Mouse (Mus musculus): Measurements from ENCODE around the gene Akr1b7.
"Not testable (repeated sequence)": the region's sequence is repeated elsewhere in the genome, so short reads cannot be mapped to it uniquely, and the experiment has no call there.

Gene Akr1b7

GRCm38 (mm10) chr6:34412023-34412422 is at the start of gene Akr1b7:
Gene Akr1b7, plus strand, starts transcription at chr6:34412334.
- no peak for DNase-seq (ENCODE audit: low read depth, low spot score)

DNA sequence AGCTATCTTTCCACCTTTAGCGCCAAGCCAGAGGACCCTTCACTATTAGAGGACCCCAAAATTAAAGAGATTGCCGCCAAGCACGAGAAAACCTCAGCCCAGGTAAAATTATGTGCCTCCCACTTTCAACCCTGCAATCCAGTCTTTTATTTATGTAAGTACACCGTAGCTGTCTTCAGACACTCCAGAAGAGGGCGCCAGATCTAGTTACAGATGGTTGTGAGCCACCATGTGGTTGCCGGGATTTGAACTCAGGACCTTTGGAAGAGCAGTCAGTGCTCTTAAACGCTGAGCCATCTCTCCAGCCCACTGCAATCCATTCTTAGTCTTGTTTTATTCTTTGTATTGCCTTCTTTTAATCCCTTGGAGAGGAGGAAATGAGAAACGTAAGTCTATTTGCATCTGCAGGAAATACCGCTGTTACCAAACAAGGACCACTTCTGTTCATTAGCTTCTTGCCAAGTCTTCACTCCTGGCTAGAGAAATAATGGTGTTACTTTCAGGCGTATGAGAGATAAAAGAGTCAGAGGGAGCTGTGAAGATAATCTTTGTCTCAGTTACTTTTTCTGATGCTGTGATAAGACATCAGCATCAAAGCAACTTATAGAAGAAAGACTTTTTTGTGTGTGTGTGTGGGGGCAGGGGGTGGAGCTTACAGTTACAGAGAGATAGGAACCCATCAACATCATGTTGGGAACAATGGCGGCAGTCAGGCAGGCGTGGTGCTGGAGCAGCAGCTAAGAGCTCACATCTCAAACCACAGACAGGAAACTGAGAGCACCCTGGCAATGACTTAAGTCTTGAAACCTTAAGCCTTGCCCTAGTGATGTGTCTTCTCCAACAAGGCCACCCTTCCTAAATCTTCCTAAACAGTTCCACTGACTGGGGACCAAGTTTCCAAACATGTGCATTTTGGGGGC is 47.7 kb upstream of the Akr1b7 start:
- DNase-seq (ENCODE audit: low read depth, low spot score) = no peak

- no peak for DNase-seq (ENCODE audit: low read depth, low spot score)
Measured at GRCm38 (mm10) chr6:34367998-34368397, 44.1 kb upstream of the Akr1b7 start.

DNA sequence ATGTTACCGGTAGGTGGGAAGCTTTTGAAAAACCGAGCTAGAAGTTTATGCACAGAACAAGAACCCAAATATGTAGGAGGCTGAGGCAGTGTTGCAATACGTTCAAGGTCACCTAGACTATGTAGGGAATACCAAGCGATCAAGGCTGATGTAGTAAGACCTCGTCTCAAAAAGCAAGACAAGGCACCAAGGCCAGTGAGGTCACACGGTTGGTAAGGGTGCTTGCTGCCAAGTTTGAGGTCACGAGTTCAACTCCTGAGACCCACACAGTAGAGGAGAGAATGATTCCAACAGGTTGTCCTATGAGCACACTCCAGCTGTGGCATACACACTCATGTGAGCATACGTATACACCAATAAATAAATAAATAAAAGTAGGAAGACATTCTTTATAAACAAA is 42.1 kb upstream of the Akr1b7 start:
- DNase-seq (ENCODE audit: low read depth, low spot score) = no peak

GRCm38 (mm10) chr6:34371700-34372351 is 40.3 kb upstream of the Akr1b7 start:
- DNase-seq (ENCODE audit: low read depth, low spot score) = peak; percentile 87

DNA sequence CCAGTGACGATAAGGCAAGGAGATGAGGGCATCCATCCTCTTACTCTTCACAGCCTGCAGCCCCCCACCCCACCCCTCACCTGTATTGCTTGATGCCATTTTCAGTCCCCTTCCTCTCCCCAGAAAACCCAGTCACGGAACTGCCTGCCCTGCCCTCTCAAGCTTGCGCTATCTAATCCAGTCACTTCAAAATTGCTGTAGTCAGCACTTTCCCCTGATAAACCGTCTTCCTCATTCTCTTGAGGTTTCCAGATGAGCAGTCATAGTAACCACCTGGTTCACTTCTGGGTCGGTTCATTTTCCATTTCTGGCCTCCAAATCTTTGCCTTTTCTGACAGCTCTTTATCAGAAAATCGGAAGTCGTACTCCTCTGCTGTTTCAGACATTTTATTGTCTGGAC is 38.3 kb upstream of the Akr1b7 start:
- no peak for DNase-seq (ENCODE audit: low read depth, low spot score)

- DNase-seq (ENCODE audit: low read depth, low spot score) = not testable (repeated sequence)
Measured at GRCm38 (mm10) chr6:34375888-34376287, 36.2 kb upstream of the Akr1b7 start.

DNA sequence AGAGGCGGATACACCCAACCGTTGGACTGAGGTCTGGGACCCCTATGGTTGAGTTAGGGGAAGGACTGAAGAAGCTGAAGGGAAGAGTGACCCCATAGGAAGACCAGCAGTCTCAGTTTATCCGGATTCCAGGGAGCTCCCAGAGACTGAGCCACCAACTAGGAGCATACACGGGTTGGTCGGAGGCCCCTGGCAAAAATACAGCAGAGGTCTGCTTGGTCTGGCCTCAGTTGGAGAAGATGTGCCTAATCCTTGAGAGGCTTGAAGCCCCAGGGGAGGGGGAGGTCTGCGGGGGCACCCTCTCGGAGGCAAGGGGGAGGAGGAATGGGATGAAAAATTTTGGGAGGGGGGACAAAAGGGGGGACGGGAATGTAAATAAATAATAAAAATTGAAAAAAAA is 28.7 kb upstream of the Akr1b7 start:
- DNase-seq (ENCODE audit: low read depth, low spot score) = no peak

DNA sequence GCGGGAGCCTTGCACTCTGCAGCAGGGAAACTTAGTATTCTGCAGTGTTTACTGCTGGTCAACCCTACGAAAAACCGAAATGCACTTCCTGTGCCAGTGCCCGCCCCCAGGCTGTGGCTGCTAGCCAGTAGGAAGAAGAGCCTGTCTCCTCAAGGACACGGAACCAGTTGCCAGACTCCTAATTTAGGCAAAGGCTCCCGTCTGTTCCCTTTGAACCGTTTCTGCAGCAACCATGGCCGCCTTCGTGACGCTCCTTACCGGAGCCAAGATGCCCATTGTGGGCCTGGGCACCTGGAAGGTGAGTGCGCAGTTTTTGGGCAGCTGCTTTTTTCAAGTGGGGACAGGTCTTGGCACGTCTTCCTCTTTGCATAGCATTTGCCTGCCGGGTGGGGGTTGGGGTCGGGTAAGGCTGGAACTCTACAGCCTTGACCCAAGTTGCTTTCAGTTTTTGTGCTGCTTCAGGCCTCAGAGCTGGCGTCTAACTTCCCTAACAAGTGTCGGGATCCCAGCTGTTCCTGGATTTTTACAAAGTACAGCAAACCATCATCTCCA is 27.9 kb upstream of the Akr1b7 start, which contains the start of gene Akr1b10:
Gene Akr1b10, plus strand, starts transcription at position 109 of the 552 bp plus-strand sequence.
- peak; percentile 62 for DNase-seq (ENCODE audit: low read depth, low spot score)

GRCm38 (mm10) chr6:34384701-34385370 is 27.3 kb upstream of the Akr1b7 start:
- DNase-seq (ENCODE audit: low read depth, low spot score) = peak; percentile 39

DNA sequence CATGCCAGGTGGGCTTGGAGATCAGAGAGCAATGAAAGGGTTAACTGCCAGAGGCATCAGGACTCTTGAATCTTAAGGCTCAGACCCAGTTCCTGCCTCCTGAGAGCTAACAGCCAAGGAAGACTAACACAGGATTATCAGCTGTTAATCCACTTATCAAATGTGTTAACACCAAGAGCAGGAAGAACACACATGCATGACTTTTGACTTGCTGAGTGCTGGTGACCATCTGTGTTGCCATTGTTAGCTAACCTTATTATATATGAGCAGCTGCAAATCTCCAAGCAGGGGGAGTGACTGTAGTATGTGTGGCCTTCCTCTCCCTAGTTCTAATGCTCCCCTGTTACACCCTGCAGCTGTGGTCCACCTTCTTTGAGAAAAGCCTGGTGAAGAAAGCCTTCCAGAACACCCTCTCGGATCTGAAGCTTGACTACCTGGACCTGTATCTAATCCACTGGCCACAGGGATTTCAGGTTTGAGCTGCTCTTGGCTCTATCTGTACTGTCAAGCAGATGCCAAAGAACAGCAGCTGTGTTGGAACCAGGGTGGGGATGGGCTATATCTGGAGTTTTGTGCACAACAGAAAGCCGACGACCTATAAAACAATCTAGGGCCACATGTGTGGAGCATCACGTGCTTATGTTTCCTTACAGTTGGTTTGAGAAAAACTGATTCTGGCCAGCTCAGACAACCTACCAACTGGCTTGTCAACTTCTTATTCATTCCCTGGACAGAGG is 23.5 kb upstream of the Akr1b7 start:
- no peak for DNase-seq (ENCODE audit: low read depth, low spot score)

- no peak for DNase-seq (ENCODE audit: low read depth, low spot score)
Measured at GRCm38 (mm10) chr6:34395897-34396296, 16.2 kb upstream of the Akr1b7 start.

DNA sequence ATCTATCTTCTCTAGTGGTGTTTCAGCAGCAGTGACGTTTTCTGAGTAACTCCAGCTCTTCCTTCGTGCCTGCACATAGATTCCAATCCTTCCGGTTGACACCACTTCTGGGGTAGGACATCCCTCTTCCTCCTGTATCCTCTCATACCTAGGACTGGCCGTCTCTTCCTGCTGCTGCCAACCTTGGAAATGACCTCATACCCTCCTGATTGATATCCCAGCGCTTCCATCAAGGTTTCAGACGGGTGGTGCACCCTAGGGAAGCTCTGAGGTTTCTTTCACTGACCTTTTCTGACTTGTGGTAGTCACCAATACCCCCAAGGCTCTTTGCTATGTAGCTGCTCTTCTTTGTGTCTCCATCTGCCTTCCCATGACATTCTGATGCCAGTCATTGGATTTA is 13.7 kb upstream of the Akr1b7 start:
- no peak for DNase-seq (ENCODE audit: low read depth, low spot score)

GRCm38 (mm10) chr6:34399606-34400220 is 12.4 kb upstream of the Akr1b7 start:
- no peak for DNase-seq (ENCODE audit: low read depth, low spot score)

DNA sequence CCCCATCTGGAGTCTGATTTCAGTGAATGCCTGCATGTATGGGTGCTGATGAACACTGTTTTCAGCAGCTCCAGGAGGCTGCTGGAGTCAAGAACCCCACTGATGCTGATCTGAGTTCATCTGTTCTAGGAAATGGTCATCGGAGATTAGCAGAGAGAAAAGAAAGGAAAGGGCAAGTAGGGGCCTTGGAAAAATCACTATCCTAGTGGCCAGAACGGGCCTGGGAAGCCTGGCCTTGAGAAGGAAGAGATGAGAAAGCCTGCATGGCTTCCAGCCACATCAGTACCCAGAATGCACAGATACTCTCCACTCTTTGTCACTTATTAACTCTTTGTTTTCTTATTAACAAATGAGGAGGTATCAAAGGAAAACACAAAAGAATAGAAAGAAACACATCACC is 11.4 kb upstream of the Akr1b7 start:
- no peak for DNase-seq (ENCODE audit: low read depth, low spot score)

DNA sequence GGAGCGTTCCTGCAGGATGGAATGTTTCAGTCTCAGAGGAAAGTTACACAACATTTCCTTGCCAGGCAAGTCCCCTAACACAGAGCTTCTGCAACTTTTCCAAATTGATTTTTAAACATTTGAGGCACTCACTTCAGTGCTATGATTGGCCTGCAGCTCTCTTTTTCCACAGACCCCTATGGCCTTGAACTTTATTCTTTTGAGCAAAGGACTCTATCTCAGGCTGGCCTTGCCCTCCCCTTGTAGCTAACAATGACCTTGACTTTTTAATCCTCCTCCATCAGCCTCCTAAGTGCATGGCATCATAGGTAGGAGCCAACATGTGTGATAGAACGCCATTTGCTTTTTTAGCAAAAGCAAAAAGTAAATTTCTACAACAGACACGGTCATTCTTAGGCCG is 5.4 kb upstream of the Akr1b7 start:
- no peak for DNase-seq (ENCODE audit: low read depth, low spot score)

DNA sequence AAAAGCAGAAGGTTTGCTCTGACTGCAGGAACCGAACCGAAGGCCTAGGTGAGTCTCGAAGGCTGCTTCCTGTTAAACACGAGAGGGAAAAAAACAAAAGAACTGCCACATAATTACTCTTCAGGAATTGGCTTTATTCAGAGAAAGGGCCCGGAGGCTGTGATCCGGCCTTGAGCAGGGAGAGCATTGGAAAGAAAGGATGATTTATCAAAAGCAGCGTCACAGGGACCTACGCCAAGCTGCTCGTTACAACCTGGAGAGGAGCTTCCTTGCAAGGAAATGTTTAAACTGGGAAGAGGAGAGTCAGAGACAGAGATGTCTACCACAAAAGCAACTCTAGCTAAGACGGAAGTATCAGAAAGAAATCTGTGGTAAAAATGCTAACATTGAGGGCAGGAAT is 4.7 kb upstream of the Akr1b7 start:
- DNase-seq (ENCODE audit: low read depth, low spot score) = no peak

- DNase-seq (ENCODE audit: low read depth, low spot score) = no peak
Measured at GRCm38 (mm10) chr6:34412688-34413087, 554 bp downstream of the Akr1b7 start.

- not testable (repeated sequence) for DNase-seq (ENCODE audit: low read depth, low spot score)
Measured at GRCm38 (mm10) chr6:34413386-34413785, 1.3 kb downstream of the Akr1b7 start.

GRCm38 (mm10) chr6:34416521-34416920 is 4.4 kb downstream of the Akr1b7 start:
- DNase-seq (ENCODE audit: low read depth, low spot score) = no peak

GRCm38 (mm10) chr6:34419071-34419470 is 6.9 kb downstream of the Akr1b7 start:
- DNase-seq (ENCODE audit: low read depth, low spot score) = no peak
